Mouse (Mus musculus): ENCODE results near the gene Cfap97d1.
"Not testable (repeated sequence)": the region's sequence is repeated elsewhere in the genome, so short reads cannot be mapped to it uniquely, and the experiment has no call there.

Cfap97d1 gene

DNA sequence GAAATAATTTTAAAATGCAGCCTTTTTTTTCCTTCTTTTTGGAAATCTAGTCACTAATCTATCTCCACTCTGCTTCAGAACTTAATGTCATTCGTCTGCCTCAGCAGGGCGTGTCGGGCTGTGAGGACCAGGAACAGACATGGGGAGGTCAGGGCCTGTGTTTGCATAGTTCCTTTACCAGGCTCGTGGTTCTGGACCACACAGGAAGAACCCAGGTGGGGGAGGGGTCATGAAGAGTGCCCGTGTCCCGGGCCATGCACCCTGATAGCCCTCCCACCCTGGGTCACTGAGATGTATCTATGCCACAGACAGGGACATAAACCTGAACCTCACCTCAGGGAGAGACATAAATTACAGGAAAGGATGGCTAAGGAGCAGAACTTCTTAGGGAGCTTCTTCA lies 9.9 kb upstream of the Cfap97d1 start:
- no peak for DNase-seq

DNA sequence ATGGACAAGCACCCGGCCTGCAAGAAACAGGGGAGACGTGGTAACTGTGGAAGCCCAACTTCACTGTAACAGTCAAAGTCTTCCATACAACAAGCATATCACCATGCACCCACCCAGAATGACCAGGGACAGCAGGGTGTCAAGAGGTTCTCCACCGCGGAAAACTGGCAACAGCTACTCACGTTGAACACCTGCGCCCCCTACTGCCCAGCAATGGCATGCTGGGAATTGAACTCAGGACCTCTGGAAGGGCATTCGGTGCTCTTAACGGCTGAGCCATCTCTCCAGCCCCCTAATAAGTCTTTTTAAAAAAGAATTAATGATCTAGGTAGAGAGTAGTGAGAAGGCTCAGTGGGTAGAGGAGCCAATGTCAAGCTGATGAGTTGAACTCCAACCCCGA lies 9.2 kb upstream of the Cfap97d1 start:
- DNase-seq: peak; percentile 53

DNA sequence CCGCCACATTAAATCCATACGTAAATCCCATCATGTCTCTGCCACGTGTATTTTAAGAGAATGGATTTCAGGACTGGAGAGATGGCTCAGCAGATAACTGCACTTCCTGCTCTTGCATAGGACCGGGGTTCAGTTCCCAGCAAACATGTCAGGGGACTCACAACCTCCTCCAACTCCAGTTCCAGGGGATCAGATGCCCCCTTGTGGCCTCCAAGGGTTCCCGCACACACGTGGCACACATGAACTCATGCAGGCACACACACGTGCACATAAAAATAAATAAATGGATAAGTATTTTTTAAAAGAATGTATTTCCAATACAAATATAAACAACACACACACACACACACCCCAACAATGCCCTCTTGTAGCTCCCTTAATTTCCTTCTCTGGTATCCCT lies 7.1 kb upstream of the Cfap97d1 start:
- no peak for DNase-seq

DNA sequence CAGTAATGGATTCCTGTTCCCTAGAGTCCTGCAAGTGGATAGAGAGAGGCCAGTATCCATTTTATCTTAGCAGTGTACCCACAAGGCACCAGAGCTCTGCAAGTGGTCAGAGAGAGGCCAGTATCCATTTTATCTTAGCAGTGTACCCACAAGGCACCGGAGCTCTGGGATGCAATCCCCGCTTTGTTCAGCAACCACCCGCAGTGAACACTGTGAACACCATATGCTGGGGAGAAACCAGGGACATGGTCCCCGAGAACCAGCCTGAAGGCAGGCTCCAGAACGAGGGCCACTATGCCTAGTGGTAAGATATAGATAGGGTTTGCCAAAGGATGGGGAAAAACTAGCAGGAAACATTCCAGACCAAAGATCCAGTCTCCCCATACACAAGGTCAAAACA lies 4.9 kb upstream of the Cfap97d1 start:
- DNase-seq: no peak

DNA sequence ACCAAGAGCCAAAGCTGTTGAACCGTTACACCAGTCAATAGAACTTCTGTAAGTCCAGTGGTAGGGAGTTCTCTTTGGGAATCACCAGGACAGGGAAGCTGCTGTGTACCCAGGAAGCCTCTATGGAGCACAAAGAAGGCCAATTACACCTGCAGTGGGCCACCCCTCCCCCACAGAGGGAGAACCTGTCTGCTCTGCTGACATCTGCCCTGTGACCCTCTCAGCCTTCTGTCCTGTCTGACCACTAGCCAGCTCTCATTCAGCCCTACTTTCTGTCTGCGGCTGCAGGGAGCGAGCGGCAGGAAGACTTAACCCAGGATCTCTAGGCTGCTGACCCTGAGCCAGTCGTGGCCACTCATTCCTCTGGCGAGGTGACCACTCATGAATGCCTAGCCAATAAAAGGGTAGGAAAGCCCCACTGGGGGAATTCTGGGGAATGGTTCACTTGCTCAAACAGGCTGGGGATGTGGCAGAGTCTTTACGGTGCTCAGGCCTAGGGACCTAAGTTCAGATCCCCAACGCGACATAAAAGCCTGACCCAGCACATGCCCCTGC lies 3.4 kb upstream of the Cfap97d1 start:
- no peak for DNase-seq

DNA sequence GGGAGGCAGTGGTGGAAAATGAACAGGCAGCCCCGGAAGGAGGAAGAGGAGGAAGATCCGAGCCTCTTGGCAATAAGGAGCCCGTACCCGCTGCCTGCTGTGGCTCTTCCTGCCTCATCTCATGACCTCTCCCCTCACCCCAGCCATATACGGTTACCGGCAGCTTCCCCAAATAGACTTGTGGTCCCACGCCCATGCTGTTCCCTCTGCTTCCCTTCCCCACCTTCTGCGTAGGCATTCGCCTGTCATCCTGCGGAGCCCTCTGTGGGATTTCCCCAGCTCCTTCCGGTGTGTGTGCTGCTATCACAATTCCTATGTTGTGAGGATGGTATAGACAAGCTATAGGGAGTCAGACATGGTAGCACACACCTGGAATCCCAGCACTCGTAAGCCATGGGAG lies 2.2 kb upstream of the Cfap97d1 start:
- no peak for DNase-seq

DNA sequence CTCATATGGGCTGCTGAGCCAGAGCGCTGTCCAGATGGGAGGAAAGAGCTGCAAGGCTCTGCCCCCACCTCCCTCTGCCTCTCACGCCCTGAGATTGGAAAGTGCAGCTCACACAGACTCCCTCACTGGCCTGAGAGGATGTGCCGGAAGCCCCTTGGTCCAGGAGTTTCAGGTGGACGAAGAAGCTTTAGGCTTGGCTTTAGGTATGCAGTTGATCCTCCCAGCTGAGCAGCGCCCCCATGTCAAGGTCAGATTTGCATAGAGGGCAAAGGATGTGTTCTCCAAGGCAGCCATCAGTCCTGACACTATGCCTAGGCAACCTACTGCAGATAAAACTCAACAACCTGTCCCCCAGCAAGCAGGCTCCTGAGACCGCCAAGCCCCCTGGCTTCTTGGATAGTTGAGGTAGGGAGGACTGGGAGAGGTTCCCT lies 1.1 kb upstream of the Cfap97d1 start:
- DNase-seq: no peak

DNA sequence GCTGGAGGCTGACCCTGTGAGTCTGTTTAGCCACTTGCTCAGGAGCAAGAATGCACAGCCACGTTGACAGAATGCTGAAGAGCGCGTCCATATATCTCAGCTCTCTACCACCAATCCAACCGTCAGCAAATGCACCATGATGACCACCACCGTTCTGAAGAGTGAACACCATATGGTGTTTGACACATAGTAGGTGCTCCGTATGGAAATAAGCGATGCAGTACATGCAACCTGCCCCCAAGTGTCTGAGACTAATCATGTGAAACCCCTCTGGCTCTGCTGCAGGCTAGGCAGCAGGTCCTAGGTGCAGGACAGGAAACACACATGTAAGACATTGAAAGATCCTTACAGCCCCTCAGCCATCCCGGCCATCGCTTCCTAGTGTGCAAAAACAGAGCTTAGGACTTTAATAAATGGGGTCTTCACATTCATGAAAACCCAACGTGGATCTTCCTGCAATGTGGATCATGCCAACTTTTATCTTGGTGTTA lies 603 bp upstream of the Cfap97d1 start:
- no peak for DNase-seq

DNA sequence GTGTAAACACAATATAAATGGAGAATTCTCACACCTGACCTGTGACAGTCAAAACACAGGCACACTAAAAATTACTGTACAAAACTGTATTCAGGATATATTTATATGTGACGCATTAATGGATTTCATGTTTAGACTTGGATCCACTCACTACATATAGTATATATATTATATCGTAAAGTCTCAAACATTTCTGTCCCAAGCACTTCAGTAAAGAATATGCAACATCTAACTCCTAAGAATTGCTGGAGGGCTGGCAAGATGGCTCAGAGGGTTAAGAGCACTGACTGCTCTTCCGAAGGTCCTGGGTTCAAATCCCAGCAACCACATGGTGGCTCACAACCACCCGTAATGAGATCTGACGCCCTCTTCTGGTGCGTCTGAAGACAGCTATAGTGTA lies 1.4 kb downstream of the Cfap97d1 start:
- not testable (repeated sequence) for DNase-seq

DNA sequence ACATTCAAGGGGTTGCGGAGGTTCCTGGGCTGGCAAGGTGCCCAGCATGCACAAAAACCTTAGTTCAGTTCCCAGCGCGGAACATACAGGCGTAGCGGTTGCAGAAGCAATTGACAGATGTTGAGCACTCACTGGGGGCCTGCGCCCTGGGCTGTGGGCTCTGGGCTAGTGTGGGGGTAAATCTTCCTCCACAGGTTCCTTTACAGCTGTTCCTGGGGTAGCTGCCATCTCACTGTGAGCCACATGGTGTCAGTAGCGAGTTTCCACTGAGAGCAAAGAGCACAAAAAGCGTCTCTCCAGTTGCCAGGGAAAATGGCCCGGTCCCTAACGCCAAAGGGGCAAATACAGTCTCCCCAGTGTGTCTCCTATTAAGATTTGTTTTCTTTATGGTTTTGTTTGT lies 1.9 kb downstream of the Cfap97d1 start:
- DNase-seq: peak; percentile 74

DNA sequence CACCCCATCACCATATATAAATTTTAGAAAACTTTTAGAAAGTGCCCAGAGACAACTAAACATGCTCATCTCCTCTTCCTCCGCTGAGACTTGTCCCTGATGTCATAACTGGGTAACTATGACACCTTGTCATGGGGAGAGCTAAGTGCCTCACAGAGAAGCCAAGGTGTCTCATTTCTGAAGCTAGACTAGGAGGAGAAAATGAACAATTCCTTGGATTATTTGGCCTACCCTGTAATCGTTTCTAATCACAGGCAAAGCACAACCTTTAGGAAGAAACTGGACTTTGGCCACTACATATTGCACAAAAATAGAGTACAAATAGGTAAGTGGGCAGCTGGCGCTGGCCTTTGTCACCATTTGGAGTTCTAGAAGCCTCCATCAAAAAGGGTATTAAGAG lies 2.8 kb downstream of the Cfap97d1 start, which contains the start of gene Dusp3:
TSS of gene Dusp3 (minus strand) at position 101 of the 400 bp plus-strand sequence.
- DNase-seq: no peak

DNA sequence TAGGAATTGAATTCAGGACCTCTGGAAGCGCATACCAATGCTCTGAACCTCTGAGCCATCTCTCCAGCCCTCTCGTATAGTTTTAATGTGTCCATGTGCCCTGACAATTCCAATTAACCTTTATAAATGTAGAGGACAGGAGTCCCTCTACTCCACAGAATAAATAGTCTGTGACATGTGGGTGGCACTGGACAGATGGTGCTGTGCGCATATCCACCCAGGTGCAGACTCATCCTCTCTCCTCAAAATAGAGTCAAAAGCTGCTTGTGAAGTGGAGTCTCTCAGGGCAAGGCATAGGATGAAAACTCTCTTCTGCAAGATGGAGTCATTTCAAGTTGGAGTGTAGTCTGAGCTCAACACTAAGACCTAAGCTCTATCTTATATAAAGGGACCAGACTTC lies 6.2 kb downstream of the Cfap97d1 start:
- no peak for DNase-seq

DNA sequence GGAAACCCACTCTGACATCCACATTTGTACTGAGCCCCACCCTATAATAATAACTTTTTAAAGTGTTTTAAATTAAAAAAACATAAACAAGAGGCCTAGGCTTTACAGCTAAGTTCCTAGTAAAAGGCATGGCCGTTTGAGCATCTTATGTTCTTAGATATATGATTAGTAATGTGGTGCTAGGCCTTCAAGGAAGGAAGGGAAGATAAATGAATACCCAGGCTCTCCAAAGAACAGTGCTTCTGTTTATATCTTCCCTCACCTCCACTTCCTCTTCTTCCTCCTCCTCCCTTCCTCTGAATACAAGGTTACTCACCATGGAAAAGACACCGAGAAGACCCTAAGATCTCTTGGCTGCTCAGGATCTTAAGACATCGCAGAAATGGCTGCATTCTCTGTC lies 7.7 kb downstream of the Cfap97d1 start:
- DNase-seq: no peak

DNA sequence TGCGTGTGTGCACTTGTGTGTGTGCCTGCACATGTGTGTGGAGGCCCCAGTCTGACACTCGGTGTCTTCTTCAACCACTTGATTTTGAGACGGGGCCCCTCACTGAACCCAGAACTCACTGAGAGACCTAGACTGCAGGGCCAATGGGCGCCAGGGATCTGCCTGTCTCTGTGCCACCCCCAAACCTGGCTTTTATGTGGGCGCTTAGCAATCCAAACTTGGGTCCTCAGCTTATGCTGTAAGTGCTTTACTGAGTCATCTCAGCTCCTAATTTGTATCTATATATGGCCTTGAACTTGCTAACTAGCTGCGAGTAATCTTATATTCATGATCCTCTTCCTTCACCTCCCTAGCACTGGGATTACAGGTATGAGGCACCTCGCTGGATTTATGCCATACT lies 8.3 kb downstream of the Cfap97d1 start:
- no peak for DNase-seq

DNA sequence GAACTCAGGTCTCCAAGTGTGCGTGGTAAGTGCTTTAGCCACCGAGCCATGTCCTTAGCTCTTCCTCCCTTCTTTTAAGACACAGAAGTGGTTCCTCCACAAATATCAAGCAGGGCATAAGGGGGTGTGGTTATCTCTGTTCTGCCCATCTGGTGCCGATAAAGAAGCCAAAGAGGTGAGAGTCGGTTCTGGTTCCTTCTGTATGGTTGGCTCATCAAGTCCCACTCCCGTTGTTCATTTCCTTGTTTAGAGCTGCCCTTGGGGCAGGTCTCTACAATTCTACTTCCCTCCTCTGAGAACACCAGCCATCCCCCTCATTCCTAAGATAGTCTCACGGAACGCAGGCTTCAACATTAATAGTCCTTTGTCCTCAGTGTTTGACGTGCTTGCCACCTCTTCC lies 10.0 kb downstream of the Cfap97d1 start:
- no peak for DNase-seq

DNA sequence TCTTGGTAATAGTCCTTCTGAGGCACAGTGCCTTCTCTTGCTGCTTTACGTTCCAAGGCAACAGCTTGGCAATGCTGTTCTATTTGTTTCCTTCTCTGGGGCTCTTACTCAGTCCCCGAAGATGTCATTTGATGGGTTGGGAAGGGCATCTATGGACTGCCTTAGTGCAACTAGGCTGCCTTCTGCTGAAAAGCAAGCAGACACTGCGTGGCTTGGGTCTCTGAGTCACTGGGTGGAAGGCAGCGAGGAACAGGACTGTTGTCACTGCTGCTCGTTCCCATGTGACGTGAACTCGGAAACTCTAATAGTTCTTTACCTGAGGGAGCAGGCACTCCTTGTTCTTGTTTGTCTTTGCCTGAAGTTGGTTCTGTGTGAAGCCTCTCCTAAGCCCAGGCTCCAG lies 11.9 kb downstream of the Cfap97d1 start:
- no peak for DNase-seq

DNA sequence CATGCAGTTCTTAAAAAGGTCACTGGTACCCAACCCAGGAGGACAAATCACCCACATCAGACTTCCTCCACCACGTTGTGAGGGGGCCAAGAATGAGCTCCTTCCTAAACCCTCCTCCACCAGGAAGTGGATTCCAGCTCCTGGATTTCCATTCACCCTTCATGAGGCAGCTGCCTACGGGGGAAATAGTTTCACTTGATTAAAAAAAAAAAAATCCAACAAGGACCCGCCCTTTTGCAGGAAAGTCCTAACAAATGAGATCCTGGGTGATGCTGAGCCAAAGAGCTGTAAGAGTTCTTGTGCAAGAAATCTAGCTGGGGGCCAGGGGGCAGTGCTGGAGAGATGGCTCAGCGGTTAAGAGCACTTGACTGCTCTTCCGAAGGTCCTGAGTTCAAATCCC lies 14.2 kb downstream of the Cfap97d1 start:
- no peak for DNase-seq

DNA sequence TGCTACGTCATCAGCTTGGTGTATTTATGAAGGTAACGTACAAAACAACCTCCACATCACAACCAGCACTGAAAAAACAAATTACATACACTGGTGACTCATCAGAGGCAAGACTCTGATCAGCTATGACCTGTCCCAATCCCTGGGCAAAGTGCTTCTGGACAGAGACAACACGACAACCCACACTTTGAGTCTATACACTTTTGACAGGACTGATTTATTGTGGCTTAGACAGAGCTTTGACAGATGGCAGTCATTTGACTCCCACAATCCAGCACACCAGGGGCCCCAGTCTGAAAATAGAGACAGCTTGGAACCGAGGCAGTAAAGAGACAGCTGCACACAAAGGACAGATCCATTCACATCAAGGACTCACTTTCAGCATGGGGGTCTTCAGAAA lies 15.4 kb downstream of the Cfap97d1 start:
- DNase-seq: no peak

DNA sequence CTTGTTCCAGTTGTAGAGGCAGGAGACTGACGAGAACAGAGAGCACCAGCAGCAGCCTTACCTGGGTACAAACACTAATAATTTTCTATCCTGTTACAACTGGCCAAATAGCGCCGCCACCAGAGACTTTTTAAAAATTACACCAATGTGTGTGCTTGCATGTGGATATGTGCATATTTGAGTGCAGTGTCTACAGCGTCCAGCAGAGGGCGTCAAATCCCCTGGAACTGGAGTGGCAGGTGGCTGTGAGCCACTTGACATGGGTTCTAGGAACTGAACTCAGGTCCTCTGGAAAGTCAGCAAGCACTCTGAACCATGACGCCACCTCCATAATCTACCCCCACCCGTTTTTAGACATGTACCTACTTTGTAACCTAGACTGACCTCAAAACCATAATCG lies 20.2 kb downstream of the Cfap97d1 start:
- DNase-seq: no peak

DNA sequence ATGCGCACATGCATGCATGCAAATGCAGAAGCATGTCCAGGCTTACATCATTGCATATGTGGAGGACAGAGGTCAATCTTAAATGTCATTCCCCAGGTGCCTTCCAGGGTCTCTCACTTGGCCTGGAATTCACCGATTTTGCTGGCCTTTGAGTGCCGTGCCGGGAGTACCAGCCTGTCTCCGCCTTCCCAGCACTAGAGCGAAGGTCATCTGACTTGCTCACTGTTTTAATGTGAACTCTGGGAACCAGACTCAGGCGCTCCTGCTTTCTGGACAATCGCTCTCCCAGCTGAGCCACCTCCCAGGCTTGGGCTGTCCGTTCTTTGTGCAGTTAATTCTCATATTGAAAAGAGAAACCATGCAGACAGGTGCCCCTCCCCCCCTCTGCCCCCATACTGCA lies 22.2 kb downstream of the Cfap97d1 start:
- no peak for DNase-seq

DNA sequence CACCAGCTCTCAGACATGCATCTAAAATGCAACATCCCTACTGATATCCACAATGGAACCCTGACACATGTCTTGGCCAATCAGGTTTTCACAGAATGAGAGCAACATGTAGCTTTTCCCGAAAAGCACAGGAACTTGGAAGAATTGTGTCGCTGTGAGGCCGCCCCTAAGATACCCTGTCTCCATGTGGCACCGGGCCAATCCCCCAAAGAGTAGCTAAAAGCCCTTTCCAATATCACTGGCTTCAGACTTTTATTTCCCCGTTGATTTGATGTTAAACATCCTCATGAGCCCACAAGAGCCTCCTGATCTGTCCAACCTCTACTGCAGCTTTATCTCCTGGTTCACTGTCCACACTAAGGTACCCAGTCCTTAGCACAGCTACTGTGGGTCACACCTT lies 22.6 kb downstream of the Cfap97d1 start:
- no peak for DNase-seq

DNA sequence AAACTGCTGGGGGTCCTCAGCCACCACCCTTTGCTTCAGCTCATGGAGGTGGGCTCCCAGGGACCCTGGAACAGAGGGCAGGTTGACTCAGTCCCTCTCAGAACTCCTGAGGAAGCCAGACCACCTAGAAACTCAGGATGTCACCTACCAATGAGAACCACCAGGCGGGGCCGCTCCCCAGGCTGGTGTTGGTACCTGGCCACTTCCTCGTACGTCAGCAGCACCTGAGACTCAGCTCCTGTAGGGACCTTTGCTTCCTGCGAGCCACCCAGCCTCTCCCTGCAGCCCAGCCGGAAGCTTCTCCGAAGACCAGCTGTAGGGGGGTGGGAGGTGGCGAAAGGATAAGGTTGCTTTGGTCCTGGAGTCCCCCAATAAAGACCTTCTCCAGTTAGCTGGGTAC lies 24.3 kb downstream of the Cfap97d1 start:
- no peak for DNase-seq

DNA sequence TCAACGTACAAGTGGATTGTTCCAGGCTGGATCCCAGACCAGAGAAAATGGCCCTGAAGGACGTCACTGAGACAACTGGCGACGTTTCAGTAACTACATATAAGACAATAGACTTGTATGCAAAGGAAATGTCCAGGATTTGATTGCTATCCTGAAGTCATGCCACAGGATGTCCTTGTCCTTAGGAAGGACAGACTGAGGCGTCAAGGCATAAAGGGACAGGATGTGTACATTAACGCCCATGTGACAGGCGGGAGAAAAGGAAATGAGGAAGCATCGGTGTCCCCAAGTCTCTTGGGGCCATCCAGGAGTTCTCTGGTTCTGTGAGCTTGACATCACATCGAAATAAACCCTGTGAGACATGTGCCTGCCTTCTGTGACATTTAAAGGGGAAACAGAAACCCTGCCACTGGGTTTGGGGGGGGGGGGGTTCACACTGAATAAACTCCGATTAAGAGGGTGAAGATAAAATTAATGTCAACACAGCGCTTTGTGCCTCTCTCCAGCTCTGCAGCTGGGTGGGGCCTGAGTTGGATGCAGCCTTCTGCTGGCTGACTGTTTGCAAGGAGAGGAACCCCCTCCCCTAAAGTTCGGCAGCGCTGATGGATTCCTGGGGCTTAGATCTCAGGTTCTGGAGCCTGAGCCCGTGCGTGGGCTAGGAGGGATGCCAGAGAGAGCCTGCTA lies 25.0 kb downstream of the Cfap97d1 start:
- DNase-seq: no peak

DNA sequence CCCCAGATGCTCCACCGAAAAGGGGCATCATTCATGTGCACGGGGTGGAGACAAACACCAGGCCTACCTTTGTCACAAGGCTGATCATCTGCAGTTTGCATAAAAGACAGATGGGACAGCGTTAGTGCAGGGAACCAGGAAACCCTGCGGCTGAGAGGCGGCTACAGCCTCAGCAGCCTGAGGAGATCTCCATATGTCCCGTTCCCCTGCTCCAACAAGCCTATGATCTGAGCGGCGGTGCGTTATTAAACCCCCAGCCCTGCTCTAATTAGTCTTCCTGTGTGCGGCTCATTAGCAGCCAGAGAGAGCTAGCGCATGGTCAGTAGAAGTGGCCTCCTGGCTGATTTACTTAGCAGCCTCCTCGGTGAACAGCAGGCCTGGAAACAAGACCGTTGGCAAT lies 26.1 kb downstream of the Cfap97d1 start:
- no peak for DNase-seq

DNA sequence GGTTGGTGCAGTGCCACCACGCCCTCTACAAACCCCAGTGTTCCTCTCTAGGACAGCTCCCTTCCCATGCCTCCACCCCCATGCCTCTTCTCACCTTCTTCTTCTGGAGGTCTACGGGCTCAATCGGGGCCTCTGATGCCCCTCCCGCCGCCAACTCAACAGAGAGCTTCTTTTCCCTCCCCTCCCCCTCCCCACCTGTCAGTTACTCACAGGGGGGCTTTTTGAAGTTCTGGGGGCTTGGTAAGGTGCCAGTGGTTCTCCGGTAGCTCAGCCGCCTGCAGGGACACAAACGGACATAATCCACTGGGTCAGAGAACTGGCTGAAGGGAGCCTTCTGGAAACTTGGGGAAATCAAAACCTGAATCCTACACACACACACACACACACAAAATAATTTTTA lies 27.4 kb downstream of the Cfap97d1 start:
- no peak for DNase-seq
